Mouse (Mus musculus): Measurements from ENCODE around the gene Cdh13.

DNA sequence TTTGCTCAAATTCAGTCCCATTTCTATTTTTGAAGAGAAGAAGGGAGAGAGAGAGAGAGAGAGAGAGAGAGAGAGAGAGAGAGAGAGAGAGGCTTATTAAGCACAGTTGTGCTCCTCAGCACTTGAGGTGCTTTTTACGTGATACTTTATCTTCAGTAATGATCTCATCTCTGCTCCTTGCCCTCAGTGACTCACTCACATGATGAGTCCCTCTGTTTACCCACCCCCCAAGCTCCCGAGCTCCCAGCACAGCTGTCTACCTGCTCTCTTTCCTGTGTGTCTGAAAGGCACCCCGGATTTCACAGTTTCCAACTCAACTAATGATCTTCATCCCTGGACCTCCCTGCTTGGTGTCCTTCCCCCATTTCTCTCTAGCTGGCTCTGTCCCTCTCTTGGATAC lies 39.9 kb downstream of the Cdh13 start:
- TF ChIP-seq CTCF (IDR thresholded peaks at IDR 0.05; ENCODE audit: borderline replicate concordance, insufficient read depth, low read depth, low read length) (no peak), POLR2A (IDR thresholded peaks at IDR 0.05; ENCODE audit: borderline replicate concordance, insufficient read depth, low read length) (no peak)
